In genomic region chr16:93714426-93714825, GRCm38 (mm10) we compare ENCODE assay signal across 11 mouse cellular contexts. TPM values are rescaled to one million over a fixed set of nuclear protein-coding genes. Genes with fewer than 3 reads are reported as not detected.
A peak's percentile ranks its signal among the peaks of the same experiment; 100 is the strongest.
DNase-seq lines count a peak whose midpoint lies in the region; ATAC-seq and TF ChIP-seq lines count a peak whose summit lies in the region.
"Had no signal": no experiment of that assay in that cellular context is flagged by ENCODE, and none has a peak within 500 bp of the region (broad histone marks: within the 10 kb centered on the region; RNA-seq: fewer than 3 reads in every experiment).

No protein-coding gene starts in this region.

- TF ChIP-seq CTCF in layer of hippocampus, adult 2 months (conservative IDR thresholded peaks at IDR 0.05): no peak
- no peak for TF ChIP-seq CTCF in kidney, adult 2 months (conservative IDR thresholded peaks at IDR 0.05; ENCODE audit: insufficient read depth, insufficient read length, low read depth, low read length)

- no peak overlapping the region for H3K27ac ChIP-seq in layer of hippocampus, adult 2 months
- H3K27ac ChIP-seq in kidney, adult 2 months (ENCODE audit: insufficient read depth, low read depth, low read length): no peak overlapping the region
- no peak overlapping the region for H3K27ac ChIP-seq in intestine, embryonic 16.5 days (ENCODE audit: low read length)
- H3K27ac ChIP-seq in kidney, embryonic 14.5 days (ENCODE audit: low read depth, low read length): no peak overlapping the region

- H3K4me2 ChIP-seq in intestine, embryonic 16.5 days (ENCODE audit: low read depth, low read length): no peak overlapping the region
- H3K4me2 ChIP-seq in kidney, embryonic 14.5 days (replicated peaks; ENCODE audit: low read depth, low read length): no peak overlapping the region

- peak; percentile 28 to 54 for DNase-seq in layer of hippocampus, adult 2 months (ENCODE audit: low spot score in 2 of 2)
- DNase-seq in layer of hippocampus, postnatal 10 days (ENCODE audit: low spot score in 2 of 2): no peak
- DNase-seq in spleen, postnatal 10 days (ENCODE audit: low spot score in 2 of 2): peak; percentile 16 to 30
- DNase-seq in spleen, postnatal 4 days (ENCODE audit: low spot score in 2 of 2): no peak
- no peak for DNase-seq in kidney, adult 2 months
- DNase-seq: retina, postnatal 1 day; thymus, postnatal 4 days had no signal

- no peaks in the 10 kb centered on the region for H3K9me3 ChIP-seq in intestine, embryonic 16.5 days (ENCODE audit: control insufficient read depth, low read length)
- no peaks in the 10 kb centered on the region for H3K9me3 ChIP-seq in kidney, embryonic 14.5 days (ENCODE audit: control insufficient read depth, low read length)

- H3K27me3 ChIP-seq in kidney, adult 2 months (replicated peaks; ENCODE audit: control insufficient read depth, insufficient read depth, low read length): no peaks in the 10 kb centered on the region
- no peaks in the 10 kb centered on the region for H3K27me3 ChIP-seq in intestine, embryonic 16.5 days (replicated peaks; ENCODE audit: control insufficient read depth, insufficient read depth, low read length)
- H3K27me3 ChIP-seq in kidney, embryonic 14.5 days (ENCODE audit: control insufficient read depth, insufficient read depth, low read length): peaks cover 5% of the 10 kb centered on the region

- no peaks in the 10 kb centered on the region for H3K36me3 ChIP-seq in kidney, adult 2 months (ENCODE audit: control insufficient read depth, insufficient read depth, low read length)
- no peaks in the 10 kb centered on the region for H3K36me3 ChIP-seq in intestine, embryonic 16.5 days (ENCODE audit: control insufficient read depth, insufficient read depth, low read length)
- no peaks in the 10 kb centered on the region for H3K36me3 ChIP-seq in kidney, embryonic 14.5 days (ENCODE audit: control insufficient read depth, insufficient read depth, low read length)

- whole genome bisulfite sequencing in kidney, adult 2 months: 53% methylated on average over 5 of the region's 5 CpGs
- 31% methylated on average over 5 of the region's 5 CpGs for WGBS in intestine, embryonic 16.5 days
- 37% methylated on average over 5 of the region's 5 CpGs for WGBS in kidney, embryonic 14.5 days

- no peak overlapping the region for H3K4me3 ChIP-seq in layer of hippocampus, adult 2 months
- H3K4me3 ChIP-seq in kidney, adult 2 months (ENCODE audit: insufficient read depth, low read depth, low read length): no peak overlapping the region
- no peak overlapping the region for H3K4me3 ChIP-seq in intestine, embryonic 16.5 days (ENCODE audit: low read length)
- H3K4me3 ChIP-seq in kidney, embryonic 14.5 days (ENCODE audit: low read length): no peak overlapping the region

- no peaks in the 10 kb centered on the region; the same call in 1 of the 2 replicates for H3K4me1 ChIP-seq in kidney, adult 2 months (ENCODE audit: control insufficient read depth, insufficient read depth, low read length)
- peaks cover 10% of the 10 kb centered on the region for H3K4me1 ChIP-seq in intestine, embryonic 16.5 days (ENCODE audit: control insufficient read depth, insufficient read depth, low read length)
- H3K4me1 ChIP-seq in kidney, embryonic 14.5 days (ENCODE audit: control insufficient read depth, insufficient read depth, low read length): peaks cover 4% of the 10 kb centered on the region; the same call in 1 of the 2 replicates

- peak; percentile 46 for ATAC-seq in erythroid progenitor cell, adult 5-6 weeks (replicated peaks; ENCODE audit: low FRiP score, poor library complexity, severe bottlenecking)
- no peak for ATAC-seq in intestine, embryonic 16.5 days
- ATAC-seq in kidney, embryonic 14.5 days (ENCODE audit: low FRiP score, low TSS enrichment): no peak
- ATAC-seq: inflammation-experienced regulatory T-cells, adult 6 months had no signal

- no peak overlapping the region for H3K9ac ChIP-seq in intestine, embryonic 16.5 days (ENCODE audit: low read depth, low read length)
- no peak overlapping the region for H3K9ac ChIP-seq in kidney, embryonic 14.5 days (ENCODE audit: low read depth, low read length)

- no peak for TF ChIP-seq POLR2A in kidney, adult 2 months (IDR thresholded peaks at IDR 0.05; ENCODE audit: low read depth, low read length)

RNA-seq across cellular contexts. Expression of gene Dop1b, which starts 2.7 kb away (rescaled TPM):
- total RNA-seq in layer of hippocampus, adult 2 months (2021): 100 to 1,000 TPM in 1 of 2 experiments, 10 to 100 TPM in 1; 98.8 to 108 TPM
- 10 to 100 TPM; 90.1 to 93.3 TPM for total RNA-seq in layer of hippocampus, postnatal 10 days (2021)
- total RNA-seq in erythroid progenitor cell, adult 5-6 weeks (2015; ENCODE audit: low replicate concordance): 98.0 and 113 TPM in 2 replicates
- 24.0 and 36.8 TPM in 2 replicates for total RNA-seq in erythroid progenitor cell, adult 5-6 weeks (2017; ENCODE audit: low replicate concordance)
- polyA plus RNA-seq in kidney, adult 2 months (2012; rRNA removed): 23.8 and 28.2 TPM in 2 replicates
- 14.4 and 16.6 TPM in 2 replicates for polyA plus RNA-seq in intestine, embryonic 16.5 days (2015; fragmentation: Nextera tagmentation; extraction: Ambion mirVana)
- polyA plus RNA-seq in kidney, embryonic 14.5 days (2014; fragmentation: Nextera tagmentation; extraction: Ambion mirVana): 21.4 and 21.6 TPM in 2 replicates

RNA-seq across cellular contexts. Expression of gene Cbr3, which starts 31.4 kb away (rescaled TPM):
- 10 to 100 TPM; 16.8 to 19.0 TPM for total RNA-seq in layer of hippocampus, adult 2 months (2021)
- 10 to 100 TPM; 12.5 to 13.9 TPM for total RNA-seq in layer of hippocampus, postnatal 10 days (2021)
- total RNA-seq in erythroid progenitor cell, adult 5-6 weeks (2015; ENCODE audit: low replicate concordance): not detected in 2 replicates
- total RNA-seq in erythroid progenitor cell, adult 5-6 weeks (2017; ENCODE audit: low replicate concordance): 1.7 TPM in 1 of 2 replicates, not detected in the other
- polyA plus RNA-seq in kidney, adult 2 months (2012; rRNA removed): 4.9 and 5.0 TPM in 2 replicates
- polyA plus RNA-seq in intestine, embryonic 16.5 days (2015; fragmentation: Nextera tagmentation; extraction: Ambion mirVana): 2.8 and 3.0 TPM in 2 replicates
- 3.4 and 4.1 TPM in 2 replicates for polyA plus RNA-seq in kidney, embryonic 14.5 days (2014; fragmentation: Nextera tagmentation; extraction: Ambion mirVana)
- polyA plus RNA-seq: inflammation-experienced regulatory T-cells, adult 6 months had no signal

Comparison
In these comparisons a context has a peak if more than half of its experiments do, and no peak if none do; other contexts are left out.
1. DNase-seq: peak in layer of hippocampus, adult 2 months (2 of 2) and spleen, postnatal 10 days (2 of 2); none in layer of hippocampus, postnatal 10 days (0 of 2), spleen, postnatal 4 days (0 of 2) and kidney, adult 2 months (single experiment).
2. RNA of gene Cbr3, which starts 31.4 kb away (total RNA-seq): 16.8 to 19.0 TPM in layer of hippocampus, adult 2 months and 12.5 to 13.9 TPM in layer of hippocampus, postnatal 10 days; 1.7 TPM in erythroid progenitor cell, adult 5-6 weeks; every median in the first group is over 4 times any median in the second.